Comparison of ENCODE assay signal across 8 mouse cellular contexts in genomic region chr17:32830418-32830782, GRCm38 (mm10). TPM values are rescaled to one million over a fixed set of nuclear protein-coding genes. Genes with fewer than 3 reads are reported as not detected.
DNase-seq lines count a peak whose midpoint lies in the region; ATAC-seq and TF ChIP-seq lines count a peak whose summit lies in the region.

No protein-coding gene starts in this region.

- peaks cover 8% of the 10 kb centered on the region for H3K4me1 ChIP-seq in heart, postnatal 0 days (ENCODE audit: control insufficient read depth, insufficient read depth)
- peaks cover 8% of the 10 kb centered on the region for H3K4me1 ChIP-seq in embryonic facial prominence, embryonic 10.5 days
- H3K4me1 ChIP-seq in hindbrain, embryonic 15.5 days (replicated peaks), result peaks cover 14% of the 10 kb centered on the region
- peaks cover 18% of the 10 kb centered on the region for H3K4me1 ChIP-seq in midbrain, embryonic 13.5 days (replicated peaks)

- no peak overlapping the region for H3K9ac ChIP-seq in heart, postnatal 0 days (replicated peaks; ENCODE audit: low read depth, low read length)
- H3K9ac ChIP-seq in hindbrain, embryonic 15.5 days, result no peak overlapping the region
- peak overlapping the region; percentile 97 for H3K9ac ChIP-seq in midbrain, embryonic 13.5 days (replicated peaks)

- TF ChIP-seq CTCF in heart, postnatal 0 days (IDR thresholded peaks at IDR 0.05; ENCODE audit: low read depth), result no peak

- H3K4me2 ChIP-seq in heart, postnatal 0 days (ENCODE audit: low read depth, low read length), result peak overlapping the region; percentile 72
- peak overlapping the region; percentile 79 for H3K4me2 ChIP-seq in hindbrain, embryonic 15.5 days
- H3K4me2 ChIP-seq in midbrain, embryonic 13.5 days (replicated peaks), result peak overlapping the region; percentile 85

- no peak for DNase-seq in heart, postnatal 0 days (ENCODE audit: low spot score)
- DNase-seq in heart, adult 11 months, result no peak
- no peak for DNase-seq in embryonic facial prominence, embryonic 10.5 days (ENCODE audit: low spot score)
- no peak for DNase-seq in urinary bladder, postnatal 10 days (ENCODE audit: low spot score)
- no peak for DNase-seq in layer of hippocampus, adult 18-20 months (ENCODE audit: low spot score in 2 of 2)
- DNase-seq in testis, postnatal 14 days (ENCODE audit: low spot score), result no peak

- no peaks in the 10 kb centered on the region for H3K27me3 ChIP-seq in heart, postnatal 0 days (ENCODE audit: control insufficient read depth, insufficient read depth, low read length)
- H3K27me3 ChIP-seq in embryonic facial prominence, embryonic 10.5 days (replicated peaks; ENCODE audit: low read depth, poor library complexity, severe bottlenecking), result no peaks in the 10 kb centered on the region
- no peaks in the 10 kb centered on the region for H3K27me3 ChIP-seq in hindbrain, embryonic 15.5 days
- no peaks in the 10 kb centered on the region for H3K27me3 ChIP-seq in midbrain, embryonic 13.5 days

- H3K9me3 ChIP-seq in heart, postnatal 0 days (replicated peaks; ENCODE audit: control insufficient read depth, low read length), result no peaks in the 10 kb centered on the region
- no peaks in the 10 kb centered on the region for H3K9me3 ChIP-seq in embryonic facial prominence, embryonic 10.5 days
- no peaks in the 10 kb centered on the region for H3K9me3 ChIP-seq in hindbrain, embryonic 15.5 days
- H3K9me3 ChIP-seq in midbrain, embryonic 13.5 days, result no peaks in the 10 kb centered on the region

- peak overlapping the region; percentile 90 for H3K4me3 ChIP-seq in heart, postnatal 0 days (ENCODE audit: low read depth, low read length)
- peak overlapping the region; percentile 83 for H3K4me3 ChIP-seq in embryonic facial prominence, embryonic 10.5 days
- H3K4me3 ChIP-seq in hindbrain, embryonic 15.5 days, result peak overlapping the region; percentile 96
- peak overlapping the region; percentile 76 for H3K4me3 ChIP-seq in midbrain, embryonic 13.5 days (replicated peaks)

- WGBS in heart, postnatal 0 days, result 33% methylated on average over 3 of the region's 3 CpGs
- 35% methylated on average over 3 of the region's 3 CpGs for WGBS in embryonic facial prominence, embryonic 10.5 days
- WGBS in hindbrain, embryonic 15.5 days, result 32% methylated on average over 3 of the region's 3 CpGs
- WGBS in midbrain, embryonic 13.5 days, result 38% methylated on average over 3 of the region's 3 CpGs

- no peak overlapping the region for H3K27ac ChIP-seq in heart, postnatal 0 days (ENCODE audit: low read depth)
- H3K27ac ChIP-seq in embryonic facial prominence, embryonic 10.5 days (replicated peaks), result peak overlapping the region; percentile 94
- H3K27ac ChIP-seq in hindbrain, embryonic 15.5 days (replicated peaks), result peak overlapping the region; percentile 86; the same call in 1 of the 2 replicates
- H3K27ac ChIP-seq in midbrain, embryonic 13.5 days, result no peak overlapping the region

- 0 out of 2 replicates have a peak, but pooled peaks cover 8% of the 10 kb centered on the region for H3K36me3 ChIP-seq in heart, postnatal 0 days (replicated peaks; ENCODE audit: control insufficient read depth, insufficient read depth, low read length)
- H3K36me3 ChIP-seq in embryonic facial prominence, embryonic 10.5 days (replicated peaks), result peaks cover 20% of the 10 kb centered on the region
- peaks cover 13% of the 10 kb centered on the region; the same call in 1 of the 2 replicates for H3K36me3 ChIP-seq in hindbrain, embryonic 15.5 days
- peaks cover 11% of the 10 kb centered on the region for H3K36me3 ChIP-seq in midbrain, embryonic 13.5 days

- ATAC-seq in heart, postnatal 0 days (ENCODE audit: insufficient read depth, low read depth), result no peak
- ATAC-seq in hindbrain, embryonic 15.5 days (ENCODE audit: low FRiP score, low read depth), result no peak; the same call in none of the 2 replicates
- peak; percentile 46 for ATAC-seq in midbrain, embryonic 13.5 days

- TF ChIP-seq EP300 in heart, postnatal 0 days (IDR thresholded peaks at IDR 0.05; ENCODE audit: low read depth), result no peak

RNA-seq across cellular contexts. Expression of gene Zfp799, which starts 0.3 kb away (rescaled TPM):
- 4.9 and 7.6 TPM in 2 replicates for total RNA-seq in heart, postnatal 0 days (2014; rRNA removed; ENCODE audit: low replicate concordance)
- polyA plus RNA-seq in heart, postnatal 0 days (2015; fragmentation: Nextera tagmentation; extraction: Ambion mirVana), result 4.3 and 5.7 TPM in 2 replicates
- polyA plus RNA-seq in embryonic facial prominence, embryonic 10.5 days (2016; fragmentation: Nextera tagmentation; extraction: Ambion mirVana), result 13.2 and 13.9 TPM in 2 replicates
- 17.9 and 18.4 TPM in 2 replicates for polyA plus RNA-seq in hindbrain, embryonic 15.5 days (2015; fragmentation: Nextera tagmentation; extraction: Ambion mirVana)
- polyA plus RNA-seq in midbrain, embryonic 13.5 days (2015; fragmentation: Nextera tagmentation; extraction: Ambion mirVana), result 21.5 and 24.2 TPM in 2 replicates
- 10 to 100 TPM; 26.6 to 30.7 TPM for total RNA-seq in layer of hippocampus, adult 18-20 months (2021)

RNA-seq across cellular contexts. Expression of gene Zfp811, which starts 20.7 kb away (rescaled TPM):
- 0.12 TPM in 1 of 2 replicates, not detected in the other for total RNA-seq in heart, postnatal 0 days (2014; rRNA removed; ENCODE audit: low replicate concordance)
- 0.31 and 0.69 TPM in 2 replicates for polyA plus RNA-seq in heart, postnatal 0 days (2015; fragmentation: Nextera tagmentation; extraction: Ambion mirVana)
- polyA plus RNA-seq in embryonic facial prominence, embryonic 10.5 days (2016; fragmentation: Nextera tagmentation; extraction: Ambion mirVana), result 12.0 and 13.3 TPM in 2 replicates
- 47.0 and 50.7 TPM in 2 replicates for polyA plus RNA-seq in hindbrain, embryonic 15.5 days (2015; fragmentation: Nextera tagmentation; extraction: Ambion mirVana)
- 78.5 and 80.6 TPM in 2 replicates for polyA plus RNA-seq in midbrain, embryonic 13.5 days (2015; fragmentation: Nextera tagmentation; extraction: Ambion mirVana)
- total RNA-seq in layer of hippocampus, adult 18-20 months (2021), result 1 to 10 TPM; 4.7 to 5.3 TPM

RNA-seq across cellular contexts. Expression of gene Zfp871, which starts 42.3 kb away (rescaled TPM):
- total RNA-seq in heart, postnatal 0 days (2014; rRNA removed; ENCODE audit: low replicate concordance), result 19.6 and 21.0 TPM in 2 replicates
- polyA plus RNA-seq in heart, postnatal 0 days (2015; fragmentation: Nextera tagmentation; extraction: Ambion mirVana), result 14.9 and 16.1 TPM in 2 replicates
- 49.7 and 51.9 TPM in 2 replicates for polyA plus RNA-seq in embryonic facial prominence, embryonic 10.5 days (2016; fragmentation: Nextera tagmentation; extraction: Ambion mirVana)
- 35.7 and 36.2 TPM in 2 replicates for polyA plus RNA-seq in hindbrain, embryonic 15.5 days (2015; fragmentation: Nextera tagmentation; extraction: Ambion mirVana)
- 44.6 and 54.4 TPM in 2 replicates for polyA plus RNA-seq in midbrain, embryonic 13.5 days (2015; fragmentation: Nextera tagmentation; extraction: Ambion mirVana)
- total RNA-seq in layer of hippocampus, adult 18-20 months (2021), result 10 to 100 TPM; 83.4 to 88.4 TPM

Comparison
In these comparisons a context has a peak if more than half of its experiments do, and no peak if none do; other contexts are left out.
1. H3K27ac ChIP-seq: peak in embryonic facial prominence, embryonic 10.5 days (single experiment) and hindbrain, embryonic 15.5 days (single experiment); none in heart, postnatal 0 days (single experiment) and midbrain, embryonic 13.5 days (single experiment).
2. Peak in every context shown above with its lines, with median percentiles within 50 percentile points of each other: H3K4me2 ChIP-seq and H3K4me3 ChIP-seq.